Mouse (Mus musculus) liver, embryonic 14.5 days (tissue): ENCODE measurements around the gene Pcdh15.

Source experiments
- CTCF ChIP-seq: IDR thresholded peaks from 2 replicates; pipeline ENCODE4 v1.5.1; 2016; ENCODE audit warnings: antibody characterized with exemption, low read depth, control low read depth
- EP300 ChIP-seq: IDR thresholded peaks from 2 replicates; pipeline ENCODE4 v1.6.1; 2016; ENCODE audit warnings: antibody characterized with exemption, low read depth

DNA sequence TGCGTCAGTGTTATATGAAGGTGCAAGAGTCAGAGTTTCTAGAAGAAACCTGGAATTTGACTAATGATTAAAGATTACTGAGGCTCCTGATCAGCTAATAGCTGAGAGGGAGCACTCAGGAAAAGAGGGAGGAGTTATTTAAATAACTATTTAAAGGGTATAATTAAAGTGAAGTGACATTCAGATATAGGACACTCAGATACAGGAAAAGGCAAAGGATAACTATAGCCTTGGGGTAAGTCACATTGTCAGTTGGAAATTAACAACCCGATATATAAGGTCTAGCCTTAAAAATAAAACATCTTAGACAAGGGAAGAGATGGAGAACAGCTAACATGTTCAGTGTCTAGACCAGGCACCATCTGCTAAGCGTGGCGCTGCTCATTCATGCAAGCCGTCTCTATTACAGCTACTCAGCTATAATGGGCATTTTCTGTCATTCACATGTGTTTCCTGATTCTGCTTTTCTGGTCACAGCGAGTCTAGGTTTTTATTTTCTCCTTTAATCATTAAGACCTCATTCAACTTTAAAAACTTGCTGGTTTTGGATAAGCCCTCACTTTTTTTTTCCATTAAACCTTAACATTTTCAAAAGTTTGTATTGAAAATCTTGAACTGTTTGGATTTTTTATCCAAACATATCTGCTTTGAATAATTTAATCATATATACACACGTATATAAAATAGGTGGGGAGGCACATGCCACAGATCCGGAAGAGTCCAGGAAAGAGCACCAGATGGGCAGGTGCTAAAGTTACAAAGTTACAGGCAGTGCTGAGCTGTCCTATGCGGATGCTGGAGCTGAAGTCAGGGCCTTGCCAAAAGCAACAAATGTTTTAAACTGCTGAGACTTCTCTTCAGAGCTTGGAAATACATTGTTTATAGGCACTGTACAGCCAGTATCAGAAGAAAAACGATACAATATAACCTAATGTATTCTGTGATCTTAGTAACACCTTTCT, 1288.7 kb downstream of the Pcdh15 start:
- no peak for TF ChIP-seq CTCF
- no peak for TF ChIP-seq EP300
